Mouse (Mus musculus) limb, embryonic 12.5 days (tissue): ENCODE data around the gene B3gnt8. TPM values are rescaled to one million over a fixed set of nuclear protein-coding genes. Genes with fewer than 3 reads are reported as not detected.
"Not testable (repeated sequence)": the region's sequence is repeated elsewhere in the genome, so short reads cannot be mapped to it uniquely, and the experiment has no call there.

ENCODE experiments used
- ATAC-seq: fragments of 200-750 bp; cut with Nextera tagmentation; 2 replicates; pipeline ENCODE4 v1.8.0; 2017; ENCODE audit warnings: low read depth, moderate TSS enrichment; ENCODE audit not compliant: insufficient number of reproducible peaks, insufficient read depth, low FRiP score, low TSS enrichment
- H3K27ac ChIP-seq: fragments of 300-500 bp; sonication (generic); 2 replicates; pipeline ENCODE4 v1.5.1; 2016; ENCODE audit warnings: mild to moderate bottlenecking, moderate library complexity
- H3K27me3 ChIP-seq: fragments of 300-500 bp; sonication (generic); 2 replicates; pipeline ENCODE4 v1.6.1; 2016; ENCODE audit warnings: mild to moderate bottlenecking, moderate library complexity
- H3K36me3 ChIP-seq: fragments of 300-500 bp; sonication (generic); 2 replicates; pipeline ENCODE4 v1.6.1; 2016; ENCODE audit warnings: mild to moderate bottlenecking, moderate library complexity
- H3K4me1 ChIP-seq: fragments of 300-500 bp; sonication (generic); replicated peaks from 2 replicates; pipeline ENCODE4 v1.6.1; 2016
- H3K4me2 ChIP-seq: fragments of 300-500 bp; sonication (generic); 2 replicates; pipeline ENCODE4 v1.6.1; 2016; ENCODE audit warnings: mild to moderate bottlenecking, moderate library complexity
- H3K4me3 ChIP-seq: fragments of 300-500 bp; sonication (generic); replicated peaks from 2 replicates; pipeline ENCODE4 v1.5.1; 2016; ENCODE audit warnings: mild to moderate bottlenecking
- H3K9ac ChIP-seq: fragments of 300-500 bp; sonication (generic); replicated peaks from 2 replicates; pipeline ENCODE4 v1.6.1; 2016; ENCODE audit warnings: mild to moderate bottlenecking, moderate library complexity
- H3K9me3 ChIP-seq: fragments of 300-500 bp; sonication (generic); 2 replicates; pipeline ENCODE4 v1.6.1; 2016; ENCODE audit warnings: mild to moderate bottlenecking, moderate library complexity
- WGBS: fragments of 180-500 bp; shearing (Covaris S2); methylation state at CpG from one replicate; pipeline ENCODE4 v1.1.7; 2016; 5-methylcytosine and 5-hydroxymethylcytosine counted together
- polyA plus RNA-seq: library from polyadenylated mRNA; unstranded; fragments of >200 nt; fragmentation: Nextera tagmentation; extraction: Ambion mirVana; gene quantifications from 2 replicates; pipeline ENCODE4 v1.2.1, GENCODE M21; 2016

Gene B3gnt8
- polyA plus RNA-seq, result 2.7 and 2.8 TPM in 2 replicates

DNA sequence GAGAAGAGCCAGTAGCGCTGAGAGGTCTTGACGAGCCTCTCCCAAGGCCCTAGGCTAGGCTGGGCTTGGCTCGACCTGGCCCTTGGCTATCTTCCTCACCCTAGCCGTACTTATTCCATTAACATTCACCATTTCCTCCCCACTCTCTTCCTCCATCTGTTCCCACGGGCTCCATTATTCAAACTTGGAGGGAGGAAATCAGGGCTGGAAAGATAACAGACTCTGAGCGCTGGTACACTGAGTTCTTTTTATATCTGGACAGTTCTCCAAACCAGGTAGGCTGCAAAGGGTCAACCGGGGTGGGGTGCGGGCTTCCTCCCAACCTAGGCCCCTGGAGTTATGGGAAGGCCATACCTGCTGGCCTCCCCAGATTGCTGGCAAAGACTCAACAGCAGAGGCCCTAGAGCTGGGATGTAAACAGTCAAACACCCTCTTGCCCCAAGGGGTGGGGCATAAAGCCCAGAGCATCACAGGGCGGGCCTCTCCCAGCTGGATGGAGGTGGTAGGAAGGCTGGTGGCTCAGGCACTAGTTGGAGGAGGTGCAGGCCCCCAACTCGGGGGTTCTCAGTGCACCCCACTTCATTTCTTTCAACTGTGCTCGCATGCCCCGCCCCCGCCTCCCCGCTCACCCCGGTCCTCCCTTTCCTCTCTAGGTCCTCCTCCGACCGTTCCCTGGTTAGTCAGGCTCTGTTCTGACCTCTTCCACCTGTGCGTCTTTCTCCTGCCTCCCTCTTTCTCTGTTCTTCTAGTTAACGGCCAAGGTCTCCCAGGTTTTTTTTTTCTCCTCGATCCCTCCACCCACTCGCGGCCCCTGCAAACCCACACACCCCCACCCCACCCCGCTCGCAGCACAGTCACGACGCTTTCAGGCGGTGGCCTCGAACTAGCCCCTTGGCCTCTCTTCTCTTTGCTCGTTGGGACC is at the start of gene B3gnt8:
Gene B3gnt8, plus strand, starts transcription at position 146 of the 922 bp plus-strand sequence.
- ATAC-seq, result peak; percentile 22; the same call in 1 of the 2 replicates
- H3K4me1 ChIP-seq, result peaks cover 19% of the 10 kb centered on the region
- H3K36me3 ChIP-seq, result peaks cover 68% of the 10 kb centered on the region
- H3K4me3 ChIP-seq, result peak within 1 kb of the TSS; percentile 40
- peak within 1 kb of the TSS; percentile 63 for H3K4me2 ChIP-seq
- H3K9ac ChIP-seq, result peak within 1 kb of the TSS; percentile 56
- H3K27ac ChIP-seq, result no peak within 1 kb of the TSS
- peaks cover 26% of the 10 kb centered on the region for H3K27me3 ChIP-seq
- no peaks in the 10 kb centered on the region for H3K9me3 ChIP-seq
- WGBS, result 19% methylated on average over 29 of the region's 29 CpGs

DNA sequence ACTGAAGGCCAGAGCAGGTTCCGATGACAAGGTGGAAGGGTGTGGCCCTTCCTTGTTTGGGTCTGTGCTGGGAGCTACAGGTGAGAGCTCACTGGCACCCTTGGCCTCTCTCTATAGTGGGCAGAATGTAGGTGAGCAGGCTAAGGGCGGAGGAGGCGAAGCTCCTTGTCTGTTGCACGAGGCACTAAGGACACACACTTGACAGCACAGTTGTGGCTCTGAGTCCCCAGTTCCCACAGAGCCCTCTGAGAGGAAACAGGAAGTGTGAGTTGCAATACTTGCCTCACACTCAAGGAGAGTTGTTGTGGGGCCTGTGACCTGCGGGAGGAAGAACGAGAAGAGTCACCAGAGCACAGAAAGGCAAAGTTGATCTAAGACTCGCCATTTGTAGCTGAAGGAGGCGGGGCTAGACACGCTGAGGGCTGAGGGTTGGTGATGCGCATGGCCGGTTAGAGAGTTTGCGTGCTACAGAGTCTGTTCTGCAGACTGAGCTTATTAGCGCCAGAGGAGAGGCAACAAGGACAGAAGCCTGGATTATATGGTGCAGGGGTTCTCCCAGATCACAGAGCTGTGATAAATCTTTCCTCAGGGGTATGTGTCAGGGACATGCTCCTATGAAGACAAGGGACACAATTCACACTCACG is 49.5 kb upstream of the B3gnt8 start:
- H3K4me2 ChIP-seq, H3K36me3 ChIP-seq, H3K27ac ChIP-seq, ATAC-seq, H3K4me1 ChIP-seq, H3K27me3 ChIP-seq, H3K4me3 ChIP-seq, H3K9me3 ChIP-seq, H3K9ac ChIP-seq: not testable (repeated sequence)
- WGBS, result 74% methylated on average over 12 of the region's 14 CpGs

DNA sequence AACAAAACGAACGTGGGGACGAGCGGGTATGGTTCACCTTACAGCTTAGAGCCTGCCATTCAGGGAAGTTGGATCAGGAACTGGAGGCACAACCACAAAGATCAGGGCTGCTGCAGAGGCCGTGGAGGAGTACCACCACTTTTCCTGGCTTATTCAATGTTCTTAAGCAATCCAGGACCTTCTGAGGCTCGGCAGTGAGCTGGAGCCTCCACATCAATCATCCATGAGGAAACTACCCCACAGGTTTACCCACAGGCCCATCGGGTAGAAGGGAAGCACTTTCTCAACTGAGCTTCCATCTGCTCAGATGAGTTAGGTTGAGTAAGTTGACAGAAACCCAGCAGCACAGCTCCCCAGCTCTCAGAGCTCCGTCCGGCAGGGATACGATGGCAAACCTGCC is 47.0 kb upstream of the B3gnt8 start:
- Histone ChIP-seq H3K4me2 (no peak overlapping the region), H3K36me3 (no peaks in the 10 kb centered on the region), H3K4me3 (no peak overlapping the region), H3K27me3 (peaks cover 8% of the 10 kb centered on the region), H3K27ac (no peak overlapping the region), H3K9me3 (0 out of 2 replicates have a peak, but pooled peaks cover 9% of the 10 kb centered on the region), H3K4me1 (no peaks in the 10 kb centered on the region), H3K9ac (no peak overlapping the region)
- WGBS, result 86% methylated on average over 10 of the region's 10 CpGs
- ATAC-seq, result no peak

DNA sequence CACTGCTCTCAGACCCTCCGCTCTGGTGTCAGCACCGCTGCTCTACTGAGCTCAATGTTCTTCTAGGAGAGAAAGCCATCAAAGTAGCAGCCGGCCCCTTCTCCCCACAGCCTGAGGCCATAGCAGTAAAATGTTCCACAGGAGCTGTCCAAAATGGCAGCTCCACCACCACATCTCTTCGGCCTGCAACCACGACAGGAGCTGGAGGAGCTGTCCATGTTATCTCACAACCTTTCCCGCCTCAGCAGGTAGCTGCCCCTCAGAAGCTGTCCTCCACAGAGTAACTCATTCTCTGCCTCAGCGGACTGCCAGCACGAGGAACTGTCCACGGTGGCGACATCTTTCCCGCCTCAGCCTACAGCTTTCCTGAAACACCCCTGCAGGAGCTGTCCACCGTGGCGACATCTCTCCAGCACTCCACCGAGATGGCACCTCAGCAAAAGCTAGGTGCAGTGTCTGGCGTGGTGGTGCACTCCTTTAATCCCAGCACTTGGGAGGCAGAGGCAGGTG is 44.1 kb upstream of the B3gnt8 start:
- H3K4me1 ChIP-seq, result no peaks in the 10 kb centered on the region
- 0 out of 2 replicates have a peak, but pooled peaks cover 9% of the 10 kb centered on the region for H3K9me3 ChIP-seq
- 85% methylated on average over 15 of the region's 15 CpGs for WGBS
- no peaks in the 10 kb centered on the region for H3K27me3 ChIP-seq
- no peak for ATAC-seq
- H3K27ac ChIP-seq, result no peak overlapping the region
- H3K4me2 ChIP-seq, result no peak overlapping the region
- H3K4me3 ChIP-seq, result no peak overlapping the region
- no peak overlapping the region for H3K9ac ChIP-seq
- H3K36me3 ChIP-seq, result no peaks in the 10 kb centered on the region

DNA sequence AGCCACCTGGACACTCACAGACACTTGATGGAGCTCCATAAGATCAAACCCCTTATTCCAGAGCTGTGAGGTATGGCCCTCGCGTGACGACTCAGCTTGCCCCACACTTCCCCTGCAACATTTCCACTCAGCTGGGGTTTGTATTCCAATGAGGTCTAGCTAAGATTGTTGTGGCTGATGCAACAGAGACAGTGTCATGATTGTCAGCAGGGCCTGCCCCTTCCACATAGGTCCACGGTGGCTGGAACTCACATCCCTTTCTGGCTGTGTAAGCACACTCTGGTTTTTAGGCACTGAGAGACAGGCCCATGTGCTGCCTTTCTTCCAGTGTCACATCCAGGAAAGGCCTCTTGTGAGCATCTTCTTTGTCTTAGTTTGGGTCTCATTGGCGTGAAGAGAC is 41.8 kb upstream of the B3gnt8 start:
- Histone ChIP-seq H3K4me2 (no peak overlapping the region), H3K9me3 (0 out of 2 replicates have a peak, but pooled peaks cover 9% of the 10 kb centered on the region), H3K36me3 (no peaks in the 10 kb centered on the region), H3K4me1 (no peaks in the 10 kb centered on the region), H3K9ac (no peak overlapping the region), H3K27ac (no peak overlapping the region), H3K27me3 (no peaks in the 10 kb centered on the region), H3K4me3 (no peak overlapping the region)
- ATAC-seq, result no peak
- 88% methylated on average over 5 of the region's 5 CpGs for WGBS

DNA sequence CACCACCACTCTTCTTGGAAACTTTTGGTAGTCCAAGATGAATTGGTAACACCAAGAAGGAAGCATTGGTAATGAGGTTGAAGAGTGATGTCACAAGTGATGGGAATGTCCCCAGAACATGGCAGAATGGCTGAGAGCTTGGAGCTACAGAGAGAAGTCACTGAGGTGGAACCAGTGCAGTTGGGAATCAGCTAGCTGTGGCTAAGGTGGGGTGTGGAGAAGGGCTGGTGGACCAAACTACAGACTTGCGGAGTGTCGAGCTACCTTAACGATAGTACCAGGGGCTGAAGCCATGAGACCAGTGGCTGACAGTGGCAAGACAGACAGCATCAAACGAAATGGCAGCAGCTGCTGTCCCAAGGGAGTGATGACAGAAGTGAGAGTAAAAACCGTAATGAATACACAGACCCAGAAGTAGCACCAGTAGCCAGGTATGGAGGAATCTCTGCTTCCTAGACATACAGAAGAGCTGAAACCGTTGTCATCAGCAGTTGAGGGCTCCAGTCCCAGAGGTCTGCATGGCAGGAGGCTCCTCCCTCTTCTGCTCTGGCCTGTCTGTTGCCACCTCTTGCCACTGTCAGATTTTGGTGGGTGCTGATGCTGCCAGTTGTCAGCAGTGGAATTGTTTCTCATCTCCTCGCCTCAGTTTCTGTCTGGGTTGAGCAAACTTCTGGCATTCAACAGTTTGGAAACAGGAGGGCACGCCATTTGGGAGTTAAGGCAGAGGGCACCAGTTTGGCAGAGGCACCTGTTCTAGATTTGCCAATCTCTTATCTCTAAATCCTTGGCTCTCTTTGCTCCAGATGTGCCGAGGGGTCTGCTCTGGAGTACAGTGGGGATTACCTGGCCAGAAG is 40.9 kb upstream of the B3gnt8 start:
- Histone ChIP-seq H3K4me3 (no peak overlapping the region), H3K4me2 (no peak overlapping the region), H3K36me3 (no peaks in the 10 kb centered on the region), H3K9ac (no peak overlapping the region), H3K27ac (no peak overlapping the region), H3K27me3 (no peaks in the 10 kb centered on the region), H3K9me3 (0 out of 2 replicates have a peak, but pooled peaks cover 9% of the 10 kb centered on the region), H3K4me1 (no peaks in the 10 kb centered on the region)
- WGBS, result 81% methylated on average over 9 of the region's 9 CpGs
- ATAC-seq, result no peak

DNA sequence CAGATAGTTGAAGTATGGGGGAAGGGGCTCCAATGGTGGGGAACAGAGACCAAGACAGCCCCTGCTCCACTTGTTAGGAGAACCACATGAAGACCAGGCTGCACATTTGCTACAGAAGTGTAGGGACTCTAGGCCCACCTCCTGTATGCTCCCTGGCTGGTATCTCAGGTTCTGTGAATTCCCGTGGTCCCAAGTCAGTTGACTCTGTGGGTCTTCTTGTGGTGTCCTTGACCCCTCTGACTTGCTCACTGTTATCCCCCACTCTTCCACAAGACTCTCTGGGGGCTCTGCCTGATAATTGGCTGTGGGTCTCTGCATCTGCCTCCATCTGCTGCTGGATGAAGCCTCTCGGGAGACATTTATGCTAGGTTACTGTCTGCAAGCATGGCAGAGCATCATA is 35.2 kb upstream of the B3gnt8 start:
- H3K9ac ChIP-seq, result no peak overlapping the region
- H3K27ac ChIP-seq, result no peak overlapping the region
- ATAC-seq, result no peak
- H3K4me2 ChIP-seq, result no peak overlapping the region
- H3K9me3 ChIP-seq, result no peaks in the 10 kb centered on the region
- whole genome bisulfite sequencing, result 87% methylated on average over 2 of the region's 2 CpGs
- no peak overlapping the region for H3K4me3 ChIP-seq
- no peaks in the 10 kb centered on the region for H3K36me3 ChIP-seq
- H3K27me3 ChIP-seq, result no peaks in the 10 kb centered on the region
- no peaks in the 10 kb centered on the region for H3K4me1 ChIP-seq

DNA sequence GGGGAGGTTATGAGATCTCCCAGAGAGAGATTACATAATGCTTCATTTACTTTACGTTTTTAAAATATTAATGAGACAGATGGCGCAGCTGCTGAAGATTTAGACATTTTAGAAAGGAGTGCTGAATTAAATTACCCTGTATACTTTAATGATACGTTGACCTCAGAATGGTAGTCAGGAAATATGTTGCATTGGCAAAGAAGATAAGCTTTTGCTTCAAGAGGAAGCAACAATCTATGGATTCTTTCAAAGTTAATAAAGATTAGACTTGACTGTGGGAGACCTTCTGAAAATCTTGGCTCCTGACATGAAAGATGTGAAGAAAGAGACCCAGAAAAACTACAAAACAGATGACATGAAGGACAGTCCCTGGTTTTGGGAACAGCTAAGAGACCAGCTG is 32.6 kb upstream of the B3gnt8 start:
- WGBS, result 85% methylated on average over 3 of the region's 3 CpGs
- Histone ChIP-seq H3K9me3 (no peaks in the 10 kb centered on the region), H3K27ac (no peak overlapping the region), H3K27me3 (no peaks in the 10 kb centered on the region), H3K4me3 (no peak overlapping the region), H3K9ac (no peak overlapping the region), H3K4me2 (no peak overlapping the region), H3K4me1 (no peaks in the 10 kb centered on the region), H3K36me3 (no peaks in the 10 kb centered on the region)
- no peak for ATAC-seq

DNA sequence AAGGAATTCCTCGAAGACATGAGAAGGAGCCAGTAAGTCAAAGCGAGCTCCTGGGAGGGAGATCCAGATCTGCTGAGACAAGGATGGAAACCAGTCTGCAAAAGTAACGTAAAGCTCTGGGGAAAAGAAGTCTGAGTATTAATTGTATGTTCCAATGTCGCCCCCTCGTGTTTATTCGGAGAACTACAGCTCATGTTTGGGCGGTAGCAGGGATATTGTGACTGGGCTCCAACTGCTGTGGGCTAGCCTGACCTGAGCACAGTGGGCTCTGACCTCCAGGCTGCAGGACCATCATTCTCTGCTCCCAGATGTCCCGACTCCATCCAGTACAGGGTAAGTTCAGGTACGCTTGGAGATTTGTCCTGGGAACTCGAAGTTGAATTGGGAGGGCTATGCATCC is 26.8 kb upstream of the B3gnt8 start:
- no peak for ATAC-seq
- Histone ChIP-seq H3K9ac (no peak overlapping the region), H3K4me2 (no peak overlapping the region), H3K27me3 (no peaks in the 10 kb centered on the region), H3K36me3 (no peaks in the 10 kb centered on the region), H3K9me3 (no peaks in the 10 kb centered on the region), H3K27ac (no peak overlapping the region), H3K4me3 (no peak overlapping the region), H3K4me1 (no peaks in the 10 kb centered on the region)
- 11% methylated on average over 10 of the region's 10 CpGs for WGBS

DNA sequence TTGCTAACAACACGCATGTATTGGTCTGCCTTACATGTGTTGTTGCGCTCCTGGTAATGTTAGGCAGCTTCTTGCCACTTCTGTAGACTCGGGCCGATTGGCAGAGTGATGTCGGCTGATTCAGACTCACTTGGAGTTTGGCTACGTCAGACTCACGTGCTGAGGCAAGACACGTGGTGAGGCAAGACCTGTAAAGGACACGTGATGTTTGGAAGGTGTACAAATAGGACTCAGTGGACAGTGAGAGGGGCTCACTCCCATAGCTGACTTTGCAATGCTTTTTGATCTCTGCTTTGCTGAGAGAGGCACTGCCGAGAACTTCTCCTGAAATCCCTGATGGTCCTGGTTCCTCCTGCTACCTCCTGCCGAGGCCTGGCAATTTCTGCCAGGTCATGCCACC is 25.8 kb upstream of the B3gnt8 start:
- Histone ChIP-seq H3K9ac (no peak overlapping the region), H3K9me3 (no peaks in the 10 kb centered on the region), H3K36me3 (no peaks in the 10 kb centered on the region), H3K27ac (no peak overlapping the region), H3K27me3 (no peaks in the 10 kb centered on the region), H3K4me1 (no peaks in the 10 kb centered on the region), H3K4me3 (no peak overlapping the region), H3K4me2 (no peak overlapping the region)
- no peak for ATAC-seq
- WGBS, result 82% methylated on average over 11 of the region's 11 CpGs

DNA sequence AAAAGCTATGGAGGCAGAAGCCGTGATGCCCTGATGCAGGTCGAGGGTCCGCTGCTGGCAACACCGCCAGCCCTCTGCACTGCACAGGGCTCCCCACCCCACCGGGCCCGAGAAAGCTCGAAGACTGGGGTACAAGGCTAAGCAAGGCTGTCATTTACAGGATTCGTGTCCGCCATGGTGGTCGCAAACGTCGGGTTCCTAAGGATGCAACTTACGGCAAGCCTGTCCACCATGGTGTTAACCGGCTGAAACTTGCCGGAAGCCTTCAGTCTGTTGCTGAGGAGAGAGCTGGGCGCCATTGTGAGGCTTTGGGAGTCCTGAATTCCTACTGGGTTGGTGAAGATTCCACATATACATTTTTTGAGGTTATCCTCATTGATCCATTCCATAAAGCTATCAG is 25.1 kb upstream of the B3gnt8 start:
- Histone ChIP-seq H3K4me2 (no peak overlapping the region), H3K36me3 (no peaks in the 10 kb centered on the region), H3K9me3 (no peaks in the 10 kb centered on the region), H3K27me3 (no peaks in the 10 kb centered on the region), H3K4me3 (no peak overlapping the region), H3K27ac (no peak overlapping the region), H3K9ac (no peak overlapping the region), H3K4me1 (no peaks in the 10 kb centered on the region)
- 83% methylated on average over 16 of the region's 16 CpGs for WGBS
- ATAC-seq, result no peak
